Mouse (Mus musculus) heart, postnatal 10 days (tissue): ENCODE results near the gene Smc3. TPM values are rescaled to one million over a fixed set of nuclear protein-coding genes. Genes with fewer than 3 reads are reported as not detected.
A peak's percentile ranks its signal among the peaks of the same experiment; 100 is the strongest.
"Not testable (repeated sequence)": the region's sequence is repeated elsewhere in the genome, so short reads cannot be mapped to it uniquely, and the experiment has no call there.

Experiments used
- DNase-seq, 2 experiments: peaks; one replicate each; pipeline ENCODE4 v3.0.0; 2021
- intact Hi-C: fragments of 180-260 bp; cut with DNase I; formaldehyde crosslinking; loops from one replicate; pipeline ENCODE4 v1.15.1; 2025
- total RNA-seq, 2 experiments: library from RNA; stranded (reverse); gene quantifications; 2 replicates each; pipeline ENCODE4 v1.2.3; 2021

Gene Smc3
- total RNA-seq, 2 experiments from 2014 or later = 26.3 to 29.6 TPM

GRCm38 (mm10) chr19:53649361-53649760, 49.2 kb downstream of the Smc3 start:
- peak; percentile 56 to 59 for DNase-seq
- intact Hi-C loops = loop anchor here (2.0 to 10.0 kb wide), 4 partner anchors 58 to 1415 kb away; no protein-coding TSS in a partner anchor

GRCm38 (mm10) chr19:53649802-53650201, 49.6 kb downstream of the Smc3 start:
- no peak for DNase-seq
- intact Hi-C loops = loop anchor here (2.0 to 10.0 kb wide), 4 partner anchors 57 to 1415 kb away; no protein-coding TSS in a partner anchor

GRCm38 (mm10) chr19:53650921-53651320, 50.7 kb downstream of the Smc3 start:
- intact Hi-C loops = no loop called here
- no peak for DNase-seq

- no peak for DNase-seq
- intact Hi-C loops = no loop called here
Observed at GRCm38 (mm10) chr19:53652267-53652666, 52.1 kb downstream of the Smc3 start.

DNA sequence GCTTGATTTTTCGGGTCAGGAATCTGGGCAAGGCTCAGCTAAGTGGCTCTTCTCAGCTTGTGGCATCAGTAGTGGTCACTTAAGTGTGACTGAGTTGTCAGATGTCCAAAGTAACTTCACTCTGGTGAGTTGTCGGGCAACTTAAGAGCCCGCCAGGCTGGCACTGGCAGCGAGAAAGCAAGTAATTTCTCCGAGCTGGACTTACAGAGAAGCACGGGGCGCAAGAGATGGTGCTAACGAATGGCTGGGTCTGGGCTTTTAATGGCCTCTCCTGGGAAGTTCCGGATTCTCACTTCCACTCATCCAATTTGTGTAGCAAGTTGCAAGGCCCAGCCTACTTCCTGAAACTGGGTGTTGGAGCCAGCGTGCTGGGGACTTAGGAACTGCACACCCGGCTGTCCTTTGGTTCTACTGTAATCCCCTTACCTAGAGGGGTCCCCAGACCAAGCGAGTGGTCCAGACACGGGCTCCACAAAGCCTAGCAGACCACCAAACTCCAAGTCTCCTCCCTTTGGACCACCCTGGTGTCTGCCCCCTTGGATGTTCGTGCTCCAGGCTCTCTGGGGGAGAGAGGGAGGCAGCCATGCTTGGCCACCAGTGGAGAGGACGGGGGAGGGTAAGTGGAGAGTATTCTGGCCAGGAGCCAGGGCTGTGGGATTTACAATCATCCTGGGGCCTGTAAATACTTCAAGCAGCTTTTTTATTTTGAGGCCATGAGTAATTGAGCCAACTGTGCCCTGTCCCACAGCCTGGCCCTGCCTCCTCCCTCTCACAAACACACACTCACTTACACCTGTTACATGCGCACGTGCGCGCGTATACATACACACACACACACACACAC, 53.6 kb downstream of the Smc3 start:
- DNase-seq = peak; percentile 69 to 74
- intact Hi-C loops = no loop called here

GRCm38 (mm10) chr19:53656443-53656842, 56.2 kb downstream of the Smc3 start:
- DNase-seq, intact Hi-C loops: not testable (repeated sequence)

- no peak for DNase-seq
- intact Hi-C loops = no loop called here
Observed at GRCm38 (mm10) chr19:53657437-53657836, 57.2 kb downstream of the Smc3 start.

- peak; percentile 37 to 67 for DNase-seq
- intact Hi-C loops = no loop called here
Observed at GRCm38 (mm10) chr19:53660722-53661420, 60.7 kb downstream of the Smc3 start.

DNA sequence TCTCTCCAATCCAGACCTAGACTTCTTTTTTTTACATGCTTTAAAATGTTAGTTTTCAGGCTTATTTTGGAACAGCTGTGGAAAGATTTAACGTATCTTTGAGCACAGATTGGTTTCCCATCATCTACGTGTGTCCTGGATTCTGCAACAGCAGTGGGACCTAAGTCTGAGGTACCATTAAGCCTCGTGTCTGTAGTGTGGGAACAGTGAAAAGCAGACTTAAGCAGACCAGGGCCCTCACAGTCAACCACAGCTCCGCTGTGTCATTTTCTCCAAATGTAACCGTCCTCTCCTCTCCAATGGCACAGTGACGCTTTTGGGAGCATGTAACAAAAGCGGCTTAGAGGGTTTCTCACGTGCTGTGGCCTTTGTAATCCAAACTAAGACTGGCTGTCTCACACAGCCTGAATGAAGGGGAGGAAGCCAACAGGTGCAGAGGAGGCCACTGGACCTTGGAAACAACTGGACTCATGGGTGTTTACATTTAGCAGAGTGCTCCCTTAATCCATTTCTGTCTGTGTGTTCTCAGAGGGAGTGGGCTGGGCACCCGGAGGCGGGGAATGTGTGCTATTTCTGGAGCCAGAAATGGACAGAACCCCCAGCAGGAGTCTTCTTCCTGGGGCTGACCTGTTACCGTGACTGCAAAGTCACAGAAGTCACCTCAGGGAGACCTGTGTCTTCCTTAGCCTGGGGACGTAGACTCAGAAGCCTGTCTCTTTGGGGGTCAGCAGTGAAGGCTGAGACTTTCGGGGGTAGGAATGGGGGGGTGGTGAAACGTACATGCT, 61.9 kb downstream of the Smc3 start:
- intact Hi-C loops = no loop called here
- DNase-seq = no peak

GRCm38 (mm10) chr19:53664831-53665230, 64.6 kb downstream of the Smc3 start:
- DNase-seq = no peak
- intact Hi-C loops = no loop called here

DNA sequence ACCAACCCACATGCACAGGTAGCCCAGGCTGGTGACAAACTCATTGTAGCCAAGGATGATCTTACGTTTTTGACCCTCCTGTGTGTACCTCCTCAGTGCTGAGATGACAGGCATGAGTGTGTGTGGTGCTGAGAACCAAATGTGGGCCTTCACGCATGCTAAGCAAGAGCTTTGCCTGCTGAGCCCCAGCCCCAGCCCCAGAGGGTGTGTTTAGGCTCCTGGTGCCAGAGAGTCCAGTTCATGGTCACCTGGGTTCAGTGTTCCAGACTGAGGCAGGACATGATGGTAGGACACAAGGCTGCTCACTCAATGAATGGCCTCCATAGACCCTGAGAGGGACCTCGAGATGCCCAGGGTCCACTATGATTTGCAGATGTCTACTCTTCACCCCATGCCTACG, 65.2 kb downstream of the Smc3 start:
- intact Hi-C loops = no loop called here
- no peak for DNase-seq

GRCm38 (mm10) chr19:53666708-53667107, 66.5 kb downstream of the Smc3 start:
- intact Hi-C loops = no loop called here
- DNase-seq = no peak

DNA sequence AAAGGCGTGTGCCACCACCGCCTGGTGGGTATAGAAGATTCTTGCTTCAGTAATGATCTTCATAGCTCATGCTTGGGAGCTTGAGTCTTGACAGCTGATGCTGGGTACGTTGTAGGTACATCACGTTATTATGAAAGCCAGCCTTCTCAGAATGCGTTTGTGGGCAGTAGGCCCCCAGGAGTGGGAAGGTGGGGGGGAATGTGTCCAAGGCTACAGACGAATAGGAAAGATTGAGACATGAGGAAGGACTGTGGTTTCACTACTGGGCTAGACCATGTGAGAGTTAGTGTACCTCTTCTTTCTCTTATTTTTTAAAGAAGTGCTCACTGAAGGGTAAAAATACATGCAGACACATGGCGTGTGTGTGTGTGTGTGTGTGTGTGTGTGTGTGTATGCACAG, 68.6 kb downstream of the Smc3 start:
- intact Hi-C loops = no loop called here
- no peak for DNase-seq

- DNase-seq = peak; percentile 74 to 87
- intact Hi-C loops = no loop called here
Observed at GRCm38 (mm10) chr19:53670625-53671141, 70.5 kb downstream of the Smc3 start.

GRCm38 (mm10) chr19:53671432-53671831, 71.2 kb downstream of the Smc3 start:
- DNase-seq = peak; percentile 68 to 70
- intact Hi-C loops = no loop called here

- intact Hi-C loops = no loop called here
- DNase-seq = no peak
Observed at GRCm38 (mm10) chr19:53674131-53674925, 74.1 kb downstream of the Smc3 start.

DNA sequence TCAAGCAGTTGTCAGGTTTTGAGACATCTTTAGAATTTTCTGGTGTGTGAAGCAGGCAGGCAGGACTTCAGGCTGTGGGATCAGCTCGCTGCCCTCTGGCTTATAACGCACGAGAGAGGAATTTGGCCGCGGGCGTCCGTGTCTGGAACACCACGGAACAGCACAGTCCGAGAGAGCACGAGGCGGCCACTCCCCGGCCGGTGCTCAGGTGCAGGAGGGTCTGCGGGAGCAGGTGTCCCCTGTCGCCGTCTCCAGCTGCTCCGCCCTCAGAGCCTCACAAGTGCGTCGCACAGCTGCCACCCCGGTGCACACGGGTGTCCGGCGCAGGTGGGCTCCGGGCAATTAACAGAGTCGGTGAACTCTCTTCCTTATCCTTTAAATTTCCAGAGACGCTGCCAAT, 76.0 kb downstream of the Smc3 start:
- intact Hi-C loops = loop anchor here (5.0 kb wide), 1 partner anchor 36 kb away; no protein-coding TSS in a partner anchor
- peak; percentile 32 to 34 for DNase-seq

DNA sequence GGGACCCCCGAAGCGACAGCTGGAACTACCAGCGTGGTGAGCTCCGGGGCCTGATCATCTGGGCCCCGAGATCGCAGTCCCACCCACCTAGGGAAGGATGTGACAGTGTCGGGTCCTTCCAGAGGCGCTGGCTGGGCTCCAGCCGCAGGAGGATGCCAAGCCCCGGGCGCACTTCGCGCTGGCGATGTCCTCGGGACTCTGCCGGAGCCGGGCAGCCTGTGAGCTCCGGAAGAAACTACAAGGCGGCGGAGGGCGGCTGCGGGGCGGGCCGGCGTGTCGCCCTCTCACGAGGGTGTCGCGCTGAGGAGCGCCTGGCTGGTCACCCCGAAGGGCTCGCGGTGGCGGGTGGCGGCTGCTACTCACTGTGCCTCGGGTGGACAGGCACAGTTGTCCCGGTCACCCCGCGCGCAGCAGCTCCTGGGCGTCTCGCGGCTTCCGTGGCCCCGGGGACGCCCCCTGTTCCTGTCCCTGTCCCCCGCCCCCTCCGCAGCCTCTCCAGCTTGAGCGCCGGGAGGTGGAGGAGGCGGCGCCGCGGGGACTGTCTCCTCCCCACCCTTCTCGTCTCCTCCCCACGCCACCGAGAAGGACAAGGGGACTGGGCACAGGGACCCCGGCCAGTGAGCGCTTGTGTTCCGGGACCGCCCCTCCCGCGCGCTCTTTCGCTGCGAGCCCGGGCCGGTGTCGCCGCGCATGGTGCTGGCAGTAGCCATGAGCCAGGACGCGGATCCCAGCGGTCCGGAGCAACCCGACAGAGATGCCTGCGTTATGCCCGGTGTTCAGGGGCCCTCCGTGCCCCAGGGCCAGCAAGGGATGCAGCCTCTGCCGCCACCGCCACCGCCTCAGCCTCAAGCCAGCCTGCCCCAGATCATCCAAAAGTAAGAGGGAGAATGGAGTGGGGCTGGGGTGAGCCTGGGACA, 76.8 kb downstream of the Smc3 start, which contains the start of gene Rbm20:
Gene Rbm20 (plus strand): TSS at position 589 of the 917 bp plus-strand sequence.
- peak; percentile 85 to 89 for DNase-seq
- intact Hi-C loops = loop anchor here (5.0 kb wide), 1 partner anchor 35 kb away; no protein-coding TSS in a partner anchor

DNA sequence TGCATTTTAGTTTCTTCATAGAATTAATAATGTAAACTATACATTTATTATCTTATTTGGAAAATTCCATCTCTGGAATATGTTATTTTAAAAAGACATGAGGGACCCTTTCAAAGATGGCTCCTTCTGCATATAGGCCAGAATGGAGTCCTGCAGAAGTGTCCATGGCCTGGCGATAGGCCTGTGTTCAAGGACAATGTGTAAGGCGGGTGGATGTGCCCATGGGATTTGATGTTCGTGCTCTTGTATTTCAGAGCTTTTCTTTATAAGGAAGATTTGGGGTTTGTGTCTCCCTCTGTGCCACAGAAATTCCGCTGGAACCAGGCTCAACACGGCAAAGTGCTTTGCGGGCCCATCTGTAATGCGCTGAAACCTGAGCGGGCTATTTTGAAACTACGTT, 79.0 kb downstream of the Smc3 start:
- DNase-seq = peak; percentile 47 to 52
- intact Hi-C loops = loop anchor here (5.0 kb wide), 1 partner anchor 33 kb away; no protein-coding TSS in a partner anchor
